8 mouse cellular contexts compared by ENCODE assay signal in the genomic region with DNA sequence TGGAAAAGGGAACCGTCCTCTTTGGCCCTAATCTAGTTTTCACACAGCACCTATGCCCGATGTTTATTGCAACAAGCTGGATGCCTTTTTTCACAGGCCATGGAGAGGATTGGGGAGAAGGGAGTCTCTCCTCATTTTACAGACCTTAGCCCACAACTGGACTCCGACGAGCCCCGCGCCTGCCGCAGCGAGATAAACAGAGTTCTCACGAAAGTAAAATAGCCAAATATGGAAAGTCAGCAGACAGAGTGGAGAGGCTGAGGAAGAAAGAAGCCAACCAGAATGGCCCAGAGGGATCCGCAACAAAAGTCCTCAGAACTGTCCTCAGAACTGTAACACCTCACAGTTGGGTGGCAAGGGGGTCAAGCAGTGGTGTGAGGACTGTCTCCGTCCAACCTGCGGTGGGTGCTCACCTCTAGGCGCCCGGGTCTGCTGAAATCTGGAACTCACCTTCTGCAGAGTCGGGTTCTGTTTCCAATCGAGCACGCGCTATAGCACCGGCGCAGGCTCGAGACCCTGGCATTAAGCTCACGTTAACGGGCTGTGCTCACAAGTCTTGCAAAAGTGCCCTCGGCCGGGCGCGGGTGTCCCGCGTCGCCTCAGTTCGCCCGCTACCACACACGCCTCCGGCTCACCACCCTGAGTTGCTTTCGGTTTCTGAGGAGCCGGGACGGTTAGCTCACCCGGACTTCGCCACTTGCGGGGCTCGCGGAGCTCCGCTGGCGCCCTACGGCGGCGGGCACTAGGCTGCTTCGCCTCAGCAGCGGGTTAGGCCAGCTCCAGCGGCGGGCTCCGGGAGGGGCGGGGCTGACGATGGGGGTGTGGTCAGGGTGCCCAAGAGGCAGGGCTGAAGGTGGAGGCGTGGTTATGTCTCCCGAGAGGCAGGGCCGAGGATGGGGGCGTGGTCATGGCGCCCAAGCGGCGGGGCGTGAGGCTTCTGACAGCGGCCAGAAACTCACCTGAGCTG. TPM values are rescaled to one million over a fixed set of nuclear protein-coding genes. Genes with fewer than 3 reads are reported as not detected.
DNase-seq lines count a peak whose midpoint lies in the region; ATAC-seq and TF ChIP-seq lines count a peak whose summit lies in the region.

Gene Traf5, minus strand, starts transcription at position 754 of the 967 bp plus-strand sequence.

- peak within 1 kb of the TSS; percentile 85 for H3K4me2 ChIP-seq in embryonic facial prominence, embryonic 13.5 days
- H3K4me2 ChIP-seq in limb, embryonic 14.5 days (replicated peaks; ENCODE audit: low read depth, low read length, severe bottlenecking), result peak within 1 kb of the TSS; percentile 93
- H3K4me2 ChIP-seq in midbrain, postnatal 0 days (ENCODE audit: low read depth, low read length, poor library complexity, severe bottlenecking), result peak within 1 kb of the TSS; percentile 99

- no peaks in the 10 kb centered on the region; the same call in none of the 2 replicates for H3K27me3 ChIP-seq in embryonic facial prominence, embryonic 13.5 days
- H3K27me3 ChIP-seq in heart, adult 2 months (ENCODE audit: control insufficient read depth, insufficient read depth, low read length), result no peaks in the 10 kb centered on the region
- 0 out of 2 replicates have a peak, but pooled peaks cover 5% of the 10 kb centered on the region for H3K27me3 ChIP-seq in limb, embryonic 14.5 days (ENCODE audit: control insufficient read depth, insufficient read depth, low read length)
- H3K27me3 ChIP-seq in midbrain, postnatal 0 days (ENCODE audit: insufficient read depth, low read length), result peaks cover 15% of the 10 kb centered on the region

- 1% methylated on average over 62 of the region's 63 CpGs for WGBS in embryonic facial prominence, embryonic 13.5 days
- WGBS in heart, adult 2 months, result 2% methylated on average over 63 of the region's 63 CpGs
- WGBS in limb, embryonic 14.5 days, result 1% methylated on average over 57 of the region's 63 CpGs
- WGBS in midbrain, postnatal 0 days, result 3% methylated on average over 63 of the region's 63 CpGs

- peak within 1 kb of the TSS; percentile 67 for H3K4me3 ChIP-seq in embryonic facial prominence, embryonic 13.5 days
- H3K4me3 ChIP-seq in heart, adult 2 months, result peak within 1 kb of the TSS; percentile 73
- peak within 1 kb of the TSS; percentile 65 for H3K4me3 ChIP-seq in limb, embryonic 14.5 days (replicated peaks; ENCODE audit: low read length)
- H3K4me3 ChIP-seq in midbrain, postnatal 0 days (ENCODE audit: low read depth, low read length), result peak within 1 kb of the TSS; percentile 50

- peak; percentile 83 for TF ChIP-seq POLR2A in heart, adult 2 months (IDR thresholded peaks at IDR 0.05; ENCODE audit: insufficient read depth, low read depth, low read length)
- TF ChIP-seq POLR2A in limb, embryonic 14.5 days (IDR thresholded peaks at IDR 0.05; ENCODE audit: borderline replicate concordance, extremely low read depth, insufficient read depth, insufficient read length), result peak; percentile 88; the same call in 1 of the 2 replicates

- intact Hi-C loops in heart, adult 2 months (cut with DNase I), result loop anchor here (2.0 kb wide), 4 partner anchors 21 to 185 kb away; partner anchors contain the start of gene Slc30a1

- no peak for TF ChIP-seq CTCF in heart, adult 2 months (IDR thresholded peaks at IDR 0.05)
- no peak for TF ChIP-seq CTCF in midbrain, postnatal 0 days (IDR thresholded peaks at IDR 0.05)

- H3K4me1 ChIP-seq in embryonic facial prominence, embryonic 13.5 days, result peaks cover 45% of the 10 kb centered on the region
- H3K4me1 ChIP-seq in heart, adult 2 months (ENCODE audit: control insufficient read depth, insufficient read depth, low read length), result peaks cover 16% of the 10 kb centered on the region
- H3K4me1 ChIP-seq in limb, embryonic 14.5 days (ENCODE audit: control insufficient read depth, insufficient read depth, low read length), result peaks cover 11% of the 10 kb centered on the region; the same call in 1 of the 2 replicates
- no peaks in the 10 kb centered on the region for H3K4me1 ChIP-seq in midbrain, postnatal 0 days (ENCODE audit: insufficient read depth, low read length)

- ATAC-seq in embryonic facial prominence, embryonic 13.5 days (ENCODE audit: insufficient number of reproducible peaks, insufficient read depth, low FRiP score, low TSS enrichment, low read depth), result peak; percentile 90
- ATAC-seq in limb, embryonic 14.5 days (ENCODE audit: low FRiP score, low read depth), result peak; percentile 96
- ATAC-seq in midbrain, postnatal 0 days (ENCODE audit: low FRiP score), result peak; percentile 94

- no peaks in the 10 kb centered on the region for H3K79me2 ChIP-seq in heart, adult 2 months (replicated peaks; ENCODE audit: control insufficient read depth, insufficient read depth, low read length)

- H3K27ac ChIP-seq in embryonic facial prominence, embryonic 13.5 days, result peak within 1 kb of the TSS; percentile 89
- H3K27ac ChIP-seq in heart, adult 2 months, result peak within 1 kb of the TSS; percentile 85
- peak within 1 kb of the TSS; percentile 68; the same call in 1 of the 2 replicates for H3K27ac ChIP-seq in limb, embryonic 14.5 days (replicated peaks; ENCODE audit: low read depth, low read length)
- H3K27ac ChIP-seq in midbrain, postnatal 0 days (ENCODE audit: low read depth, low read length), result no peak within 1 kb of the TSS

- peak; percentile 97 for DNase-seq in 3134 (ENCODE audit: extremely low read depth, insufficient read length, low spot score)
- peak; percentile 100 for DNase-seq in adrenal gland, postnatal 36 days
- DNase-seq in heart, adult 2 months, result peak; percentile 98
- DNase-seq in kidney, adult 9 months, result peak; percentile 99
- peak; percentile 91 for DNase-seq in limb, embryonic 14.5 days (ENCODE audit: low spot score)
- DNase-seq in midbrain, postnatal 0 days (ENCODE audit: low spot score), result peak; percentile 86
- DNase-seq in spleen, postnatal 14 days (ENCODE audit: low spot score in 2 of 2), result peak; percentile 99

- H3K9me3 ChIP-seq in embryonic facial prominence, embryonic 13.5 days, result no peaks in the 10 kb centered on the region
- H3K9me3 ChIP-seq in limb, embryonic 14.5 days (ENCODE audit: control insufficient read depth, low read length), result no peaks in the 10 kb centered on the region
- H3K9me3 ChIP-seq in midbrain, postnatal 0 days (ENCODE audit: low read length), result no peaks in the 10 kb centered on the region

- H3K36me3 ChIP-seq in embryonic facial prominence, embryonic 13.5 days, result no peaks in the 10 kb centered on the region
- no peaks in the 10 kb centered on the region for H3K36me3 ChIP-seq in heart, adult 2 months (ENCODE audit: control insufficient read depth, insufficient read depth, low read length)
- no peaks in the 10 kb centered on the region for H3K36me3 ChIP-seq in limb, embryonic 14.5 days (ENCODE audit: control insufficient read depth, insufficient read depth, low read length)
- H3K36me3 ChIP-seq in midbrain, postnatal 0 days (ENCODE audit: insufficient read depth, low read length), result no peaks in the 10 kb centered on the region

- TF ChIP-seq EP300 in heart, adult 2 months (IDR thresholded peaks at IDR 0.05; ENCODE audit: insufficient read depth, low read depth, low read length), result no peak

- peak within 1 kb of the TSS; percentile 83 for H3K9ac ChIP-seq in embryonic facial prominence, embryonic 13.5 days
- peak within 1 kb of the TSS; percentile 71 for H3K9ac ChIP-seq in heart, adult 2 months (ENCODE audit: low read depth, low read length)
- peak within 1 kb of the TSS; percentile 80 for H3K9ac ChIP-seq in limb, embryonic 14.5 days (ENCODE audit: low read depth, low read length, severe bottlenecking)
- H3K9ac ChIP-seq in midbrain, postnatal 0 days (replicated peaks; ENCODE audit: low read length, poor library complexity, severe bottlenecking), result peak within 1 kb of the TSS; percentile 62

RNA-seq across cellular contexts. Expression of gene Traf5, which starts in this region (rescaled TPM):
- 1 to 10 TPM; 6.5 to 7.0 TPM for total RNA-seq in adrenal gland, postnatal 36 days (2021)
- 17.2 and 21.8 TPM in 2 replicates for polyA plus RNA-seq in embryonic facial prominence, embryonic 13.5 days (2015; fragmentation: Nextera tagmentation; extraction: Ambion mirVana)
- 1 to 10 TPM; 3.9 to 4.3 TPM for total RNA-seq in heart, adult 2 months (2021)
- polyA plus RNA-seq in heart, adult 2 months (2012; rRNA removed), result 4.4 and 5.1 TPM in 2 replicates
- polyA plus RNA-seq in limb, embryonic 14.5 days (2012; rRNA removed), result 20.7 and 21.0 TPM in 2 replicates
- polyA plus RNA-seq in limb, embryonic 14.5 days (2014; fragmentation: Nextera tagmentation; extraction: Ambion mirVana), result 19.1 and 21.9 TPM in 2 replicates
- 0.94 and 2.0 TPM in 2 replicates for total RNA-seq in midbrain, postnatal 0 days (2014; rRNA removed)
- polyA plus RNA-seq in midbrain, postnatal 0 days (2015; fragmentation: Nextera tagmentation; extraction: Ambion mirVana), result 1.6 and 2.1 TPM in 2 replicates
